In genomic region chr5:77358347-77358746, GRCm38 (mm10) we compare ENCODE assay signal across 8 mouse cellular contexts. TPM values are rescaled to one million over a fixed set of nuclear protein-coding genes. Genes with fewer than 3 reads are reported as not detected.
DNase-seq lines count a peak whose midpoint lies in the region; ATAC-seq and TF ChIP-seq lines count a peak whose summit lies in the region.

No protein-coding gene starts in this region.

- H3K27me3 ChIP-seq in intestine, embryonic 14.5 days (replicated peaks; ENCODE audit: control insufficient read depth, insufficient read depth, low read length): no peaks in the 10 kb centered on the region

- no peak for TF ChIP-seq CTCF in bone marrow macrophage, adult 2 months (IDR thresholded peaks at IDR 0.05; ENCODE audit: low read depth, low read length)
- no peak for TF ChIP-seq CTCF in lung, adult 2 months (IDR thresholded peaks at IDR 0.05; ENCODE audit: insufficient read depth, low read length)

- H3K36me3 ChIP-seq in intestine, embryonic 14.5 days (ENCODE audit: control insufficient read depth, insufficient read depth, low read length): no peaks in the 10 kb centered on the region

- WGBS in intestine, embryonic 14.5 days: 3% methylated on average over 10 of the region's 10 CpGs
- WGBS in lung, adult 2 months: 4% methylated on average over 10 of the region's 10 CpGs

- H3K4me2 ChIP-seq in intestine, embryonic 14.5 days (ENCODE audit: low read length): peak overlapping the region; percentile 61

- H3K9ac ChIP-seq in intestine, embryonic 14.5 days (ENCODE audit: low read length): peak overlapping the region; percentile 44

- no peak for TF ChIP-seq POLR2A in bone marrow macrophage, adult 2 months (IDR thresholded peaks at IDR 0.05; ENCODE audit: borderline replicate concordance, low read depth, low read length)
- 0 out of 2 replicates have a peak, but pooled peaks have one; percentile 26 for TF ChIP-seq POLR2A in lung, adult 2 months (IDR thresholded peaks at IDR 0.05; ENCODE audit: borderline replicate concordance, extremely low read depth, low read depth, low read length)

- peaks cover 5% of the 10 kb centered on the region for H3K4me1 ChIP-seq in bone marrow macrophage, adult 2 months (ENCODE audit: control insufficient read depth, insufficient read depth, low read length)
- peaks cover 20% of the 10 kb centered on the region for H3K4me1 ChIP-seq in intestine, embryonic 14.5 days (replicated peaks; ENCODE audit: control insufficient read depth, insufficient read depth, low read length)
- peaks cover 19% of the 10 kb centered on the region for H3K4me1 ChIP-seq in lung, adult 2 months (ENCODE audit: control insufficient read depth, insufficient read depth, low read length)

- no peaks in the 10 kb centered on the region for H3K9me3 ChIP-seq in intestine, embryonic 14.5 days (ENCODE audit: control insufficient read depth, low read length)

- peak; percentile 57 for ATAC-seq in intestine, embryonic 14.5 days (replicated peaks; ENCODE audit: low FRiP score, low TSS enrichment, low read depth)

- H3K27ac ChIP-seq in bone marrow macrophage, adult 2 months (ENCODE audit: insufficient read depth, low read depth, low read length): no peak overlapping the region
- peak overlapping the region; percentile 82 for H3K27ac ChIP-seq in intestine, embryonic 14.5 days (ENCODE audit: low read depth)

- peak overlapping the region; percentile 61 for H3K4me3 ChIP-seq in bone marrow macrophage, adult 2 months (ENCODE audit: insufficient read depth, low read length)
- H3K4me3 ChIP-seq in intestine, embryonic 14.5 days (ENCODE audit: low read depth, low read length): peak overlapping the region; percentile 30
- H3K4me3 ChIP-seq in lung, adult 2 months (replicated peaks; ENCODE audit: extremely low read depth, low read depth, low read length): peak overlapping the region; percentile 25

- peak; percentile 66 for DNase-seq in ES-CJ7 (ENCODE audit: low read depth, low spot score)
- peak; percentile 62 for DNase-seq in gastrocnemius, postnatal 25 days
- DNase-seq in intestine, embryonic 14.5 days (ENCODE audit: low spot score): peak; percentile 84
- DNase-seq in lung, adult 2 months: peak; percentile 68
- DNase-seq in ovary, adult 18-20 months (ENCODE audit: low spot score): peak; percentile 47
- DNase-seq in right cerebral cortex, adult 18-20 months: no peak
- DNase-seq in cerebellum, adult 18-20 months: no peak

RNA-seq across cellular contexts. Expression of gene Polr2b, which starts 48.4 kb away (rescaled TPM):
- polyA plus RNA-seq in bone marrow macrophage, adult 2 months (2012; ENCODE audit: insufficient read depth, insufficient read length, missing spikeins): 31.0 and 35.9 TPM in 2 replicates
- 10 to 100 TPM; 21.5 TPM for total RNA-seq in gastrocnemius, postnatal 25 days (2021)
- polyA plus RNA-seq in intestine, embryonic 14.5 days (2014; fragmentation: Nextera tagmentation; extraction: Ambion mirVana): 59.8 and 67.5 TPM in 2 replicates
- 18.2 and 18.6 TPM in 2 replicates for polyA plus RNA-seq in lung, adult 2 months (2012; rRNA removed)

RNA-seq across cellular contexts. Expression of gene Noa1, which starts 48.5 kb away (rescaled TPM):
- polyA plus RNA-seq in bone marrow macrophage, adult 2 months (2012; ENCODE audit: insufficient read depth, insufficient read length, missing spikeins): 10.1 and 10.5 TPM in 2 replicates
- total RNA-seq in gastrocnemius, postnatal 25 days (2021): 10 to 100 TPM; 12.8 to 18.0 TPM
- 30.3 and 30.4 TPM in 2 replicates for polyA plus RNA-seq in intestine, embryonic 14.5 days (2014; fragmentation: Nextera tagmentation; extraction: Ambion mirVana)
- polyA plus RNA-seq in lung, adult 2 months (2012; rRNA removed): 8.0 and 9.6 TPM in 2 replicates

RNA-seq across cellular contexts. Expression of gene Igfbp7, which starts 49.5 kb away (rescaled TPM):
- polyA plus RNA-seq in bone marrow macrophage, adult 2 months (2012; ENCODE audit: insufficient read depth, insufficient read length, missing spikeins): 6.6 and 7.3 TPM in 2 replicates
- 100 to 1,000 TPM; 105 to 156 TPM for total RNA-seq in gastrocnemius, postnatal 25 days (2021)
- polyA plus RNA-seq in intestine, embryonic 14.5 days (2014; fragmentation: Nextera tagmentation; extraction: Ambion mirVana): 52.4 and 57.9 TPM in 2 replicates
- 2,523 and 4,787 TPM in 2 replicates for polyA plus RNA-seq in lung, adult 2 months (2012; rRNA removed)

Comparison
In these comparisons a context has a peak if more than half of its experiments do, and no peak if none do; other contexts are left out.
1. DNase-seq: peak in ES-CJ7 (single experiment), gastrocnemius, postnatal 25 days (single experiment), intestine, embryonic 14.5 days (single experiment), lung, adult 2 months (single experiment) and ovary, adult 18-20 months (single experiment); none in right cerebral cortex, adult 18-20 months (single experiment) and cerebellum, adult 18-20 months (0 of 2).
2. RNA of gene Igfbp7, which starts 49.5 kb away (polyA plus RNA-seq): 2,523 to 4,787 TPM in lung, adult 2 months; 52.4 to 57.9 TPM in intestine, embryonic 14.5 days and 6.6 to 7.3 TPM in bone marrow macrophage, adult 2 months; every median in the first group is over 10 times any median in the second.
3. Peak in every context shown above with its lines, with median percentiles within 50 percentile points of each other: H3K4me3 ChIP-seq.